Mouse (Mus musculus): ENCODE results near the gene Zrsr1. TPM values are rescaled to one million over a fixed set of nuclear protein-coding genes. Genes with fewer than 3 reads are reported as not detected.

Zrsr1 gene
- total and polyA plus RNA-seq, 3 experiments = 10.4 to 15.8 TPM; not detected in 1

GRCm38 (mm10) chr11:23008181-23008823 is 36.5 kb downstream of the Zrsr1 start (continued):
- TF ChIP-seq MYC (IDR thresholded peaks at IDR 0.05; ENCODE audit: low read depth, low read length) = no peak
- no peak for TF ChIP-seq JUND (IDR thresholded peaks at IDR 0.05; ENCODE audit: low read depth, low read length)
- TF ChIP-seq POLR2A (IDR thresholded peaks at IDR 0.05; ENCODE audit: control insufficient read depth in 1 of 2, insufficient read depth in 1 of 2, low read depth in 1 of 2, low read length in 2 of 2, poor library complexity in 1 of 2) = peak; percentile 61 to 75; a peak in 3 of 4 replicates
- TF ChIP-seq MXI1 (IDR thresholded peaks at IDR 0.05; ENCODE audit: low read depth, low read length) = peak; percentile 97

- Histone ChIP-seq H3K36me3 (ENCODE audit: control insufficient read depth in 1 of 2, insufficient read depth in 2 of 2, low read length in 2 of 2) (peaks cover 4 to 10% of the 10 kb centered on the region in 2 experiments; a peak in 3 of 4 replicates), H3K27me3 (ENCODE audit: control insufficient read depth in 1 of 2, insufficient read depth in 2 of 2, low read length in 2 of 2) (no peaks in the 10 kb centered on the region), H3K27ac (ENCODE audit: control insufficient read depth, low read depth, low read length) (no peak overlapping the region), H3K9me3 (replicated peaks; ENCODE audit: insufficient read depth, low read length) (no peaks in the 10 kb centered on the region), H3K9ac (ENCODE audit: control insufficient read depth, low read depth, low read length, poor library complexity, severe bottlenecking) (peak overlapping the region; percentile 73), H3K4me1 (ENCODE audit: control insufficient read depth in 1 of 2, insufficient read depth in 2 of 2, low read length in 2 of 2) (peaks cover 0 to 3% of the 10 kb centered on the region in 2 experiments; a peak in 1 of 4 replicates), H3K4me3 (ENCODE audit: control insufficient read depth in 1 of 2, insufficient read depth in 1 of 2, low read depth in 2 of 2, low read length in 2 of 2) (peak overlapping the region; percentile 72), H3K79me2 (ENCODE audit: control insufficient read depth, insufficient read depth, low read length, poor library complexity) (no peaks in the 10 kb centered on the region; the same call in 1 of the 2 replicates)
- DNase-seq (ENCODE audit: low read depth, low spot score) = peak; percentile 48
- TF ChIP-seq BHLHE40 (IDR thresholded peaks at IDR 0.05; ENCODE audit: borderline replicate concordance, low read depth, low read length) = no peak
- no peak for TF ChIP-seq MAX (IDR thresholded peaks at IDR 0.05; ENCODE audit: low read length)
- 0 out of 2 replicates have a peak, but pooled peaks have one; percentile 7 for TF ChIP-seq GATA1 (IDR thresholded peaks at IDR 0.05; ENCODE audit: low read depth, low read length)
- TF ChIP-seq POLR2AphosphoS2 (IDR thresholded peaks at IDR 0.05; ENCODE audit: low read length) = no peak
- TF ChIP-seq MXI1 (IDR thresholded peaks at IDR 0.05; ENCODE audit: low read depth, low read length) = no peak
- TF ChIP-seq TBP (IDR thresholded peaks at IDR 0.05; ENCODE audit: low read depth, low read length) = no peak
- TF ChIP-seq USF1 (IDR thresholded peaks at IDR 0.05; ENCODE audit: low read depth, low read length) = no peak
- TF ChIP-seq EP300 (IDR thresholded peaks at IDR 0.05; ENCODE audit: low read depth in 1 of 2, low read length in 2 of 2) = peak in 1 of 2 experiments; percentile 6; a peak in 1 of 4 replicates
- TF ChIP-seq ELF1 (IDR thresholded peaks at IDR 0.05; ENCODE audit: low read depth, low read length) = no peak
- TF ChIP-seq POLR2A (IDR thresholded peaks at IDR 0.05; ENCODE audit: control insufficient read depth in 1 of 2, insufficient read depth in 1 of 2, low read depth in 1 of 2, low read length in 2 of 2, poor library complexity in 1 of 2) = no peak
- no peak for TF ChIP-seq E2F4 (IDR thresholded peaks at IDR 0.05; ENCODE audit: borderline replicate concordance, low read depth, low read length)
- TF ChIP-seq ETS1 (IDR thresholded peaks at IDR 0.05; ENCODE audit: low read depth, low read length) = no peak
- 0 out of 2 replicates have a peak, but pooled peaks have one; percentile 25 for TF ChIP-seq CHD1 (IDR thresholded peaks at IDR 0.05; ENCODE audit: low read depth, low read length)
- TF ChIP-seq NELFE (IDR thresholded peaks at IDR 0.05; ENCODE audit: low read depth, low read length) = no peak
- TF ChIP-seq ZKSCAN1 (IDR thresholded peaks at IDR 0.05; ENCODE audit: low read depth, low read length) = no peak
These were observed 37.0 kb downstream of the Zrsr1 start for GRCm38 (mm10) chr11:23008824-23009200.

GRCm38 (mm10) chr11:23013096-23013495 is 41.3 kb downstream of the Zrsr1 start:
- no peaks in the 10 kb centered on the region; the same call in 1 of the 2 replicates for H3K79me2 ChIP-seq (ENCODE audit: control insufficient read depth, insufficient read depth, low read length, poor library complexity)
- H3K27ac ChIP-seq (ENCODE audit: control insufficient read depth, low read depth, low read length) = no peak overlapping the region

More at GRCm38 (mm10) chr11:23013096-23013495, 41.3 kb downstream of the Zrsr1 start:
- no peak for TF ChIP-seq E2F4 (IDR thresholded peaks at IDR 0.05; ENCODE audit: borderline replicate concordance, low read depth, low read length)
- TF ChIP-seq CHD1 (IDR thresholded peaks at IDR 0.05; ENCODE audit: low read depth, low read length) = no peak
- no peak for TF ChIP-seq BHLHE40 (IDR thresholded peaks at IDR 0.05; ENCODE audit: borderline replicate concordance, low read depth, low read length)
- Histone ChIP-seq H3K36me3 (ENCODE audit: control insufficient read depth in 1 of 2, insufficient read depth in 2 of 2, low read length in 2 of 2) (0 out of 4 replicates have a peak, but pooled peaks cover 0 to 3% of the 10 kb centered on the region in 2 experiments), H3K9ac (ENCODE audit: control insufficient read depth, low read depth, low read length, poor library complexity, severe bottlenecking) (no peak overlapping the region), H3K27me3 (ENCODE audit: control insufficient read depth in 1 of 2, insufficient read depth in 2 of 2, low read length in 2 of 2) (no peaks in the 10 kb centered on the region), H3K9me3 (replicated peaks; ENCODE audit: insufficient read depth, low read length) (no peaks in the 10 kb centered on the region), H3K4me3 (ENCODE audit: control insufficient read depth in 1 of 2, insufficient read depth in 1 of 2, low read depth in 2 of 2, low read length in 2 of 2) (no peak overlapping the region), H3K4me1 (ENCODE audit: control insufficient read depth in 1 of 2, insufficient read depth in 2 of 2, low read length in 2 of 2) (peaks cover 0 to 3% of the 10 kb centered on the region in 2 experiments; a peak in 1 of 4 replicates)
- DNase-seq (ENCODE audit: low read depth, low spot score) = no peak

Data from MEL (cell line).